Comparison of ENCODE assay signal across 9 mouse cellular contexts in the genomic region with DNA sequence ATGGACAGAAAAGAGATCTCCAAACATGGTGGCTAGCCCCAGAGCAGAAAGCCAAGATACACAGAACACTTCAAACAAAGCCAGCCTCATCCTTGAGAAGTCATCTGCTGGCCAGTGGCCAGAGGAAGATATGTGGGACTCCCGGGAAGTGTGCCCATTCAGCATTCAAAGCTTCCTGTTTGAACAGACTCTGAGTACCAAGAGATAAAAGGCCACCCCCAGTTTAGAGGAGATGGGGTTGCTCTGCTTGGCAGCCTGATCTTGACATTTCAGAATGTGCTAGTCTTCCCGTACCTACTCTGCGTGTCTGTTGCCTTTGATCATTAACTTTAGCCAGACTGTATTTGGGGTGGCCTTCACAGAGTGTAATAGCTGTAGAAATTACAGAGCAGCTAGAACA. TPM values are rescaled to one million over a fixed set of nuclear protein-coding genes. Genes with fewer than 3 reads are reported as not detected.
A peak's percentile ranks its signal among the peaks of the same experiment; 100 is the strongest.
DNase-seq lines count a peak whose midpoint lies in the region; ATAC-seq and TF ChIP-seq lines count a peak whose summit lies in the region.
"Had no signal": no experiment of that assay in that cellular context is flagged by ENCODE, and none has a peak within 500 bp of the region (broad histone marks: within the 10 kb centered on the region; RNA-seq: fewer than 3 reads in every experiment).

No protein-coding gene starts in this region.

- H3K36me3 ChIP-seq in heart, embryonic 15.5 days, result no peaks in the 10 kb centered on the region
- H3K36me3 ChIP-seq in heart, embryonic 12.5 days, result no peaks in the 10 kb centered on the region
- H3K36me3 ChIP-seq in liver, adult 2 months (ENCODE audit: control insufficient read depth, insufficient read depth, low read length), result no peaks in the 10 kb centered on the region
- H3K36me3 ChIP-seq in liver, embryonic 12.5 days, result no peaks in the 10 kb centered on the region

- 0 out of 2 replicates have a peak overlapping the region, but pooled peaks have one; percentile 6 for H3K27ac ChIP-seq in heart, embryonic 15.5 days
- no peak overlapping the region; the same call in 1 of the 2 replicates for H3K27ac ChIP-seq in heart, embryonic 12.5 days (ENCODE audit: poor library complexity, severe bottlenecking)
- H3K27ac ChIP-seq in liver, adult 2 months (replicated peaks; ENCODE audit: insufficient read depth, low read depth, low read length), result no peak overlapping the region
- no peak overlapping the region for H3K27ac ChIP-seq in liver, embryonic 12.5 days

- peak; percentile 35; the same call in 1 of the 2 replicates for ATAC-seq in heart, embryonic 15.5 days (replicated peaks; ENCODE audit: insufficient number of reproducible peaks, insufficient read depth, low FRiP score, low read depth)
- ATAC-seq in heart, embryonic 12.5 days (ENCODE audit: insufficient number of reproducible peaks, low FRiP score), result no peak
- ATAC-seq in liver, embryonic 12.5 days, result no peak

- no peaks in the 10 kb centered on the region for H3K9me3 ChIP-seq in heart, embryonic 15.5 days (replicated peaks)
- H3K9me3 ChIP-seq in heart, embryonic 12.5 days (replicated peaks), result no peaks in the 10 kb centered on the region
- H3K9me3 ChIP-seq in liver, embryonic 12.5 days (replicated peaks), result no peaks in the 10 kb centered on the region
- H3K9me3 ChIP-seq: megakaryocyte, embryonic 14.5 days had no signal

- TF ChIP-seq POLR2A in liver, adult 2 months (IDR thresholded peaks at IDR 0.05; ENCODE audit: extremely low read depth, insufficient read depth, low read length), result no peak

- peak; percentile 11 for DNase-seq in liver, adult 2 months (ENCODE audit: extremely low read depth, low read depth, low spot score)
- peak; percentile 54 for DNase-seq in brain, adult 2 months (ENCODE audit: low read depth, low spot score)
- peak; percentile 38 for DNase-seq in ovary, postnatal 14 days (ENCODE audit: low spot score)
- DNase-seq in cerebellum, adult 11 months, result no peak
- no peak for DNase-seq in thymus, postnatal 25 days

- H3K4me1 ChIP-seq in heart, embryonic 15.5 days (replicated peaks), result peaks cover 6% of the 10 kb centered on the region
- peaks cover 4% of the 10 kb centered on the region for H3K4me1 ChIP-seq in heart, embryonic 12.5 days (replicated peaks)
- H3K4me1 ChIP-seq in liver, adult 2 months (ENCODE audit: control insufficient read depth, insufficient read depth, low read length), result no peaks in the 10 kb centered on the region
- H3K4me1 ChIP-seq in liver, embryonic 12.5 days, result no peaks in the 10 kb centered on the region

- no peak for TF ChIP-seq CTCF in liver, adult 2 months (IDR thresholded peaks at IDR 0.05; ENCODE audit: low read depth, low read length)

- H3K79me2 ChIP-seq in liver, adult 2 months (ENCODE audit: control insufficient read depth, insufficient read depth, low read length), result no peaks in the 10 kb centered on the region

- H3K27me3 ChIP-seq in heart, embryonic 15.5 days, result no peaks in the 10 kb centered on the region
- no peaks in the 10 kb centered on the region for H3K27me3 ChIP-seq in heart, embryonic 12.5 days (replicated peaks)
- H3K27me3 ChIP-seq in liver, adult 2 months (ENCODE audit: control insufficient read depth, insufficient read depth, low read length), result no peaks in the 10 kb centered on the region
- H3K27me3 ChIP-seq in liver, embryonic 12.5 days (replicated peaks), result no peaks in the 10 kb centered on the region

- no peak overlapping the region for H3K4me3 ChIP-seq in heart, embryonic 15.5 days
- no peak overlapping the region for H3K4me3 ChIP-seq in heart, embryonic 12.5 days
- H3K4me3 ChIP-seq in liver, adult 2 months (ENCODE audit: insufficient read depth, low read depth, low read length), result no peak overlapping the region
- no peak overlapping the region for H3K4me3 ChIP-seq in liver, embryonic 12.5 days
- H3K4me3 ChIP-seq: megakaryocyte, embryonic 14.5 days had no signal

- WGBS in heart, embryonic 15.5 days, result 27% methylated on average over 3 of the region's 3 CpGs
- 48% methylated on average over 3 of the region's 3 CpGs for WGBS in heart, embryonic 12.5 days
- 31% methylated on average over 3 of the region's 3 CpGs for WGBS in liver, adult 2 months
- 51% methylated on average over 3 of the region's 3 CpGs for WGBS in liver, embryonic 12.5 days (ENCODE audit: insufficient replicate concordance)

- no peak overlapping the region for H3K4me2 ChIP-seq in heart, embryonic 15.5 days
- H3K4me2 ChIP-seq in heart, embryonic 12.5 days, result no peak overlapping the region
- H3K4me2 ChIP-seq in liver, embryonic 12.5 days, result no peak overlapping the region

- H3K9ac ChIP-seq in heart, embryonic 15.5 days, result no peak overlapping the region
- H3K9ac ChIP-seq in heart, embryonic 12.5 days, result no peak overlapping the region
- H3K9ac ChIP-seq in liver, adult 2 months (ENCODE audit: low read depth, low read length), result no peak overlapping the region
- no peak overlapping the region for H3K9ac ChIP-seq in liver, embryonic 12.5 days

RNA-seq across cellular contexts. Expression of a gene that starts 59.5 kb away (rescaled TPM):
- 10.1 and 12.2 TPM in 2 replicates for polyA plus RNA-seq in heart, embryonic 15.5 days (2015; fragmentation: Nextera tagmentation; extraction: Ambion mirVana)
- 11.0 and 13.0 TPM in 2 replicates for polyA plus RNA-seq in heart, embryonic 12.5 days (2016; fragmentation: Nextera tagmentation; extraction: Ambion mirVana)
- 0.46 and 1.1 TPM in 2 replicates for total RNA-seq in liver, adult 2 months (2014; rRNA removed)
- polyA plus RNA-seq in liver, adult 2 months (2012; rRNA removed), result 0.06 and 0.12 TPM in 2 replicates
- 0.39 and 0.49 TPM in 2 replicates for polyA plus RNA-seq in liver, embryonic 12.5 days (2016; fragmentation: Nextera tagmentation; extraction: Ambion mirVana)

Comparison
In these comparisons a context has a peak if more than half of its experiments do, and no peak if none do; other contexts are left out.
1. DNase-seq: peak in liver, adult 2 months (single experiment), brain, adult 2 months (single experiment) and ovary, postnatal 14 days (single experiment); none in cerebellum, adult 11 months (single experiment) and thymus, postnatal 25 days (single experiment).